Mouse (Mus musculus): ENCODE data around the gene Zfp706.

Gene Zfp706

GRCm38 (mm10) chr15:37007233-37007958 lies at the start of gene Zfp706:
Zfp706 (minus strand) TSS chr15:37007773.
- DNase-seq (ENCODE audit: low spot score), result peak; percentile 100

GRCm38 (mm10) chr15:37054582-37054981 lies 47.0 kb upstream of the Zfp706 start:
- no peak for DNase-seq (ENCODE audit: low spot score)

GRCm38 (mm10) chr15:37053085-37053762 lies 45.7 kb upstream of the Zfp706 start:
- DNase-seq (ENCODE audit: low spot score), result no peak

- no peak for DNase-seq (ENCODE audit: low spot score)
These were observed 39.8 kb upstream of the Zfp706 start for GRCm38 (mm10) chr15:37047403-37047802.

- DNase-seq (ENCODE audit: low spot score), result no peak
These were observed 39.0 kb upstream of the Zfp706 start for GRCm38 (mm10) chr15:37046586-37046985.

- no peak for DNase-seq (ENCODE audit: low spot score)
These were observed 38.6 kb upstream of the Zfp706 start for GRCm38 (mm10) chr15:37046131-37046530.

GRCm38 (mm10) chr15:37045456-37045855 lies 37.9 kb upstream of the Zfp706 start:
- DNase-seq (ENCODE audit: low spot score), result no peak

- DNase-seq (ENCODE audit: low spot score), result peak; percentile 10
These were observed 35.0 kb upstream of the Zfp706 start for GRCm38 (mm10) chr15:37042559-37042958.

GRCm38 (mm10) chr15:37041214-37041613 lies 33.6 kb upstream of the Zfp706 start:
- peak; percentile 11 for DNase-seq (ENCODE audit: low spot score)

- DNase-seq (ENCODE audit: low spot score), result no peak
These were observed 31.1 kb upstream of the Zfp706 start for GRCm38 (mm10) chr15:37038666-37039065.

- DNase-seq (ENCODE audit: low spot score), result no peak
These were observed 30.1 kb upstream of the Zfp706 start for GRCm38 (mm10) chr15:37037704-37038103.

- no peak for DNase-seq (ENCODE audit: low spot score)
These were observed 29.0 kb upstream of the Zfp706 start for GRCm38 (mm10) chr15:37036481-37037156.

GRCm38 (mm10) chr15:37034155-37034554 lies 26.6 kb upstream of the Zfp706 start:
- no peak for DNase-seq (ENCODE audit: low spot score)

GRCm38 (mm10) chr15:37033431-37033830 lies 25.9 kb upstream of the Zfp706 start:
- DNase-seq (ENCODE audit: low spot score), result no peak

- DNase-seq (ENCODE audit: low spot score), result no peak
These were observed 24.0 kb upstream of the Zfp706 start for GRCm38 (mm10) chr15:37031334-37032150.

GRCm38 (mm10) chr15:37030929-37031328 lies 23.4 kb upstream of the Zfp706 start:
- DNase-seq (ENCODE audit: low spot score), result no peak

GRCm38 (mm10) chr15:37027956-37028355 lies 20.4 kb upstream of the Zfp706 start:
- no peak for DNase-seq (ENCODE audit: low spot score)

GRCm38 (mm10) chr15:37026458-37026857 lies 18.9 kb upstream of the Zfp706 start:
- no peak for DNase-seq (ENCODE audit: low spot score)

- no peak for DNase-seq (ENCODE audit: low spot score)
These were observed 13.1 kb upstream of the Zfp706 start for GRCm38 (mm10) chr15:37020581-37021245.

- DNase-seq (ENCODE audit: low spot score), result no peak
These were observed 11.9 kb upstream of the Zfp706 start for GRCm38 (mm10) chr15:37019434-37019833.

GRCm38 (mm10) chr15:37011897-37012296 lies 4.3 kb upstream of the Zfp706 start:
- no peak for DNase-seq (ENCODE audit: low spot score)

GRCm38 (mm10) chr15:37011316-37011715 lies 3.7 kb upstream of the Zfp706 start:
- no peak for DNase-seq (ENCODE audit: low spot score)

All from ovary, postnatal 36 days (tissue).